Mouse (Mus musculus): Measurements from ENCODE around the gene Pnmt. TPM values are rescaled to one million over a fixed set of nuclear protein-coding genes. Genes with fewer than 3 reads are reported as not detected.

The Pnmt gene
- total RNA-seq, 2 experiments from 2014 or later, result not detected

GRCm38 (mm10) chr11:98418939-98419547, 32.8 kb downstream of the Pnmt start:
- no peak for TF ChIP-seq CTCF (conservative IDR thresholded peaks at IDR 0.05)
- H3K27ac ChIP-seq, result no peak overlapping the region
- H3K4me3 ChIP-seq, result no peak overlapping the region
- no peak for DNase-seq (ENCODE audit: low spot score in 2 of 2)

- Histone ChIP-seq H3K4me3 (no peak overlapping the region), H3K27ac (no peak overlapping the region)
- no peak for TF ChIP-seq CTCF (conservative IDR thresholded peaks at IDR 0.05)
- no peak for DNase-seq (ENCODE audit: low spot score in 2 of 2)
Observed at GRCm38 (mm10) chr11:98426592-98426991, 40.3 kb downstream of the Pnmt start.

GRCm38 (mm10) chr11:98428436-98428835, 42.2 kb downstream of the Pnmt start:
- no peak for DNase-seq (ENCODE audit: low spot score in 2 of 2)
- TF ChIP-seq CTCF (conservative IDR thresholded peaks at IDR 0.05), result no peak
- Histone ChIP-seq H3K4me3 (no peak overlapping the region), H3K27ac (no peak overlapping the region)

- no peak overlapping the region for H3K27ac ChIP-seq
- TF ChIP-seq CTCF (conservative IDR thresholded peaks at IDR 0.05), result no peak
- H3K4me3 ChIP-seq, result no peak overlapping the region
Observed at GRCm38 (mm10) chr11:98431743-98432502, 45.7 kb downstream of the Pnmt start.

GRCm38 (mm10) chr11:98435723-98436122, 49.5 kb downstream of the Pnmt start:
- TF ChIP-seq CTCF (conservative IDR thresholded peaks at IDR 0.05), result no peak
- Histone ChIP-seq H3K27ac (no peak overlapping the region), H3K4me3 (no peak overlapping the region)
- no peak for DNase-seq (ENCODE audit: low spot score in 2 of 2)

More at GRCm38 (mm10) chr11:98431743-98432502, 45.7 kb downstream of the Pnmt start:
- no peak for DNase-seq (ENCODE audit: low spot score in 2 of 2)

- H3K4me3 ChIP-seq, result no peak overlapping the region
Observed at GRCm38 (mm10) chr11:98437441-98437840, 51.2 kb downstream of the Pnmt start.

More at GRCm38 (mm10) chr11:98437441-98437840, 51.2 kb downstream of the Pnmt start:
- DNase-seq (ENCODE audit: low spot score in 2 of 2), result no peak
- no peak overlapping the region for H3K27ac ChIP-seq
- TF ChIP-seq CTCF (conservative IDR thresholded peaks at IDR 0.05), result no peak

Other genes with a start within 250 kb of the Pnmt start
- 10 to 100 TPM; 33.7 to 34.2 TPM for gene Fbxl20, start 236.0 kb upstream of the Pnmt start, total RNA-seq (2021)
- 10 to 100 TPM; 53.4 to 54.5 TPM for gene Med1, start 193.2 kb upstream of the Pnmt start, total RNA-seq (2021)
- gene Cdk12, start 183.4 kb upstream of the Pnmt start, total RNA-seq (2021), result 10 to 100 TPM; 40.9 to 47.0 TPM
- 100 to 1,000 TPM; 163 to 165 TPM for gene Neurod2, start 56.8 kb upstream of the Pnmt start, total RNA-seq (2021)
- 10 to 100 TPM; 55.9 to 56.2 TPM for gene Ppp1r1b, start 38.0 kb upstream of the Pnmt start, total RNA-seq (2021)
- 10 to 100 TPM; 32.9 to 35.5 TPM for gene Stard3, start 28.1 kb upstream of the Pnmt start, total RNA-seq (2021)
- 1 to 10 TPM in 1 of 2 experiments, under 1 TPM in 1; 0.92 to 1.0 TPM for gene Tcap, start 2.6 kb upstream of the Pnmt start, total RNA-seq (2021)
- gene Pgap3, start 14.0 kb downstream of the Pnmt start, total RNA-seq (2021), result 10 to 100 TPM in 1 of 2 experiments, 1 to 10 TPM in 1; 9.1 to 10.3 TPM
- gene Erbb2, start 26.0 kb downstream of the Pnmt start, total RNA-seq (2021), result 1 to 10 TPM; 1.9 to 2.8 TPM
- gene Mien1, start 52.5 kb downstream of the Pnmt start, total RNA-seq (2021), result 10 to 100 TPM; 84.3 to 89.3 TPM
- 1 to 10 TPM; 1.5 to 1.6 TPM for gene Grb7, start 59.9 kb downstream of the Pnmt start, total RNA-seq (2021)
- gene Ikzf3, start 159.6 kb downstream of the Pnmt start, total RNA-seq (2021), result under 1 TPM in 1 of 2 experiments, not detected in 1; 0.20 TPM
- not detected for gene Zpbp2, start 164.6 kb downstream of the Pnmt start, total RNA-seq (2021)
- gene Ormdl3, start 200.9 kb downstream of the Pnmt start, total RNA-seq (2021), result 10 to 100 TPM; 51.1 to 55.8 TPM
- gene Lrrc3c, start 211.8 kb downstream of the Pnmt start, total RNA-seq (2021), result not detected
- gene Gm12355, start 239.2 kb downstream of the Pnmt start, total RNA-seq (2021), result 10 to 100 TPM; 11.4 to 11.5 TPM
- gene Gsdma3, start 239.9 kb downstream of the Pnmt start, total RNA-seq (2021), result not detected

Data from layer of hippocampus, adult 2 months (tissue).